Mouse (Mus musculus) heart, postnatal 10 days (tissue): ENCODE measurements around the gene Dhh. TPM values are rescaled to one million over a fixed set of nuclear protein-coding genes. Genes with fewer than 3 reads are reported as not detected.

Experiments
- DNase-seq, 2 experiments: peaks; one replicate each; pipeline ENCODE4 v3.0.0; 2021
- intact Hi-C: fragments of 180-260 bp; cut with DNase I; formaldehyde crosslinking; loops from one replicate; pipeline ENCODE4 v1.15.1; 2025
- total RNA-seq, 2 experiments: library from RNA; stranded (reverse); gene quantifications; 2 replicates each; pipeline ENCODE4 v1.2.3; 2021

Dhh gene
- total RNA-seq, 2 experiments from 2014 or later = 2.8 to 3.8 TPM

DNA sequence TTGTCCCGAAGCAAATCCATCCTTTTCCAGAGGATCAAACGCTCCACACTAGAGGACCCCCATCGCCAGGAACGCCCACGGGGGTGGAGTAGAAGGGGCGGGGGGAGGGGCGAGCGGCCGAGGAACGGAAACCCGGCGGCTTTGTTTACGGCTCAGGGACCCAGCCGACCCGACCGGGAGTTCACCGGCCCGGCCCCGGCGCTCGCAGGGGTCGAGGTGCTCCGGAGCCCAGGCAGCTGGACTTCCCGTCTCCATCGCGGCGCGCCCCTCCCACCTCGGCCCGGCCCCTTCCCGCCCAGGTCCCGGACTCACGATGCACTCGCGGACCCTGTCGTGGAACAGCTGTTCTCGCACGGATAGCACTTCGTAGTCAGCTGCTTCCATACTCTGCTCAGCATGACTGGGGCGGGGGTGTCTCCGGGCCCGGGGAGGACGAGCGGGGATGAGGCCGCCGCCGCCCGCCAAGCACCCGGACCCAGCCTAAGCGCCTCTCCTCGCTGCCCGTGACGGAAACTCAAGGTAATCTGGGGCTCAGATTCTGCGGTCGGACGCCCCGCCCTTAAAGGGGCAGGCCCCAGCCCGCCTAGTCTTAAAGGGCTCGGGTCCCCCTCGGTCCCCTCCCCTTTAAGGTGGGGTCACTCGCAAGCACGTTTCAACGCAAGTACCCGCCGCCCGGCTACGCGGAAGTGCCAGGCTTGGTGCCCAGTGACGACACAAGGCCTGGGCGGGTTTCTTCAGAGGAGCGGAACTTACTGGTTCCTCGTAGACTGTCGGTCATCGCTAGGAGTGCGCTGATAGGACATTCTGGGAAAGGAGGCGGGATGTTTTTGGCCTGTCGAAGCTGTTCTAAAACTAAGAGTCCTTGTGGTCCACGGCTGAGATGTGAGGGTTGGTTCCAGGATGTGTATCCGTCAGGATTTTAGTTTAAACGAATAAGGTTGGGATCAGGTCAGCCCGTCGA is 19.5 kb upstream of the Dhh start, which contains the start of gene Lmbr1l:
Gene Lmbr1l, minus strand, starts transcription at position 694 of the 961 bp plus-strand sequence.
- intact Hi-C loops = loop anchor here (2.0 to 5.0 kb wide), 2 partner anchors 21 to 36 kb away; no protein-coding TSS in a partner anchor
- DNase-seq = peak; percentile 100

DNA sequence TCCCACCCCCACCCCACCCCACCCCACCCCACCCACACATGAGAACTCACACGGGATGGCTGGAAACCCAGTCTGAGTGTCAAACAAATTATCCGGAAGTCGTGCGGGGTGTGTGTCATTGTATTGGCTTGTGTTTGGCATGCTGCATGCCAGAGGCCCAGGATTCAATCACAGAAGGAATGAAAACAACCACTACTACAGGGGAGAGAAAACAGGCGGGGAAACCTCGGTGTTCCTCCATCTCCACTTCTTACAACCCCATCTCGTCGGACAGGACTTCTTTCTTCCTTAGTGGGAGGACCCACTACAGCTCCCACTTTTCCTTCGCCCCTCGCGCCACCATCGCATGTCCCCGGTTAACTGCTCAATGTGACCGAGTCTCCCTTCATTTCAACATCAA is 18.8 kb upstream of the Dhh start:
- peak; percentile 38 to 60 for DNase-seq
- intact Hi-C loops = loop anchor here (2.0 to 5.0 kb wide), 2 partner anchors 20 to 35 kb away; no protein-coding TSS in a partner anchor

DNA sequence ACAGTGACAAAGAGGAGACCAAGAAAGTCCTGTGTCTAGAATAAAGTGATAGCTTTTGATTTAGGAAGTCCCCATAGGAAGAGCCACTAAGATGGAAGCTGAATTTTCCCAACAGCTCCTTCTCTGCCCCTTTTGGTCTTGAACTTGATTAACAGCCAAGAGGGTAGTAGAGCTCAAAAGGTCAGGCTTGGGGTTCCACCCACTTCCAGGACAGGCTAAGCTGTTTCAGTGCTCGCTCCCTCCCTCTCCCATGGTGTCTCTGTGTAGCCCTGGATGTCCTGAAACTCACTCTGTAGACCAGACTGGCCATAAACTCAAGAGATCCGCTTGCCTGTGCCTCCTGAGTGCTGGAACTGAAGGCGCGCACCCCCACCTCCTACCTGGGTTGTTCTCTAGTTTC is 17.7 kb upstream of the Dhh start:
- intact Hi-C loops = loop anchor here (2.0 to 5.0 kb wide), 2 partner anchors 19 to 34 kb away; no protein-coding TSS in a partner anchor
- DNase-seq = no peak

DNA sequence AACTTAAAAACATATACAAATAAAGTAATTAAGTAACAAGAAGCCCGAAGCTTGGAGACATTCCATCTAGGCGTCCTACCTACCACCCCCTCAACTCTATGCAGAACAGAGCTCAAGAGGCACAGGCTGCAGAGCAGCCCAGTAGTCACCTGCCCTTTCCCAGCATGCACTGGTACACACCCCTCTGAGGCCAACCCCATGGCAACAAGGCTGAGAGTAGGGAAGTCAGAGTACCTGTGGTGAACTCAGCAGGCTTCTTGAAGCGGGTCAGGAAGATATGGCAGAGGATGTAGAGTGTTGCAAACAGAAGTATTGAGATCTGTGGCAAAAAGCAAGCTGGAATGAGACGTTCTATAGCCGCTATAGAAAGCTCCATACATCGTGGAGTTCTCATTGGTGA is 16.6 kb upstream of the Dhh start:
- no peak for DNase-seq
- intact Hi-C loops = loop anchor here (5.0 kb wide), 1 partner anchor 33 kb away; no protein-coding TSS in a partner anchor

DNA sequence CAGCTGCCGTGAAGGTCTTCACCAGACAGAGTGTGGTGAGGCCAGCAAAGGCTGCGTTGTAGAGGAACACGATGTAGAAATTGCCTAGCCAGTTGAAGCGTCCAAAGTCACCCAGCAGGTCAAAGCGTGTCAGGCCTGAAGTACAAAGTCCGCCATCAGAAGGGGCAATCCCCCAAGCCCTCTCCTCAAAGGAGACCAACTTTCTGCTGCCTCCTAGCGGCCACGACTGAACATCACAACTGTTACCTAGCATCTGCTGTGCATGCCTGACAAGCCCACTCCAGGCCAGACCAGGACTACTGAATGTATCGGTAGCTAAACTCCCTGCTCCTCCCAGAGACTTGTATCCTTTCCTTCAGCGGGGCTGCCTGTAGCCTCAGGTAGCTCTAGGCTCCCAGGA is 6.4 kb upstream of the Dhh start:
- intact Hi-C loops = no loop called here
- DNase-seq = peak; percentile 25 to 56

DNA sequence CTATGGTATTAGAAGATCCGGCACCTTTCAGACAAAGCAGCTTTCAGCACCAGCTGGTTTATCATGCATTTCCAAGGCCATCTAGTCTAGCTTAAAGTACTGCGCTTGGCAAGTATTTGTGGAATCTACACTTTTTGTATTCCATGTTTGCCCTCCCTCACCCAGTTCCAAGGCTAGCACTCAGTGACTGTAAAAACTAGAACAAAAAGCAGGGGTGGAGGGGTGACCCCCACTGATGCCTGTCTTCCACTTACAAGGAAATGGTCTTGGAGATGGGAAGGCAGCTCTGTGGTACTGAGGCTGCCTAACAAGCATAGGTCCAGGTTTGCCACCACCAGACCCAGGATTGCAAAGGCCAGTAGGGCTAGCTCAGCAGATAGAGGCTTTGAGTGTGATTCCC is 4.3 kb upstream of the Dhh start:
- intact Hi-C loops = no loop called here
- no peak for DNase-seq

DNA sequence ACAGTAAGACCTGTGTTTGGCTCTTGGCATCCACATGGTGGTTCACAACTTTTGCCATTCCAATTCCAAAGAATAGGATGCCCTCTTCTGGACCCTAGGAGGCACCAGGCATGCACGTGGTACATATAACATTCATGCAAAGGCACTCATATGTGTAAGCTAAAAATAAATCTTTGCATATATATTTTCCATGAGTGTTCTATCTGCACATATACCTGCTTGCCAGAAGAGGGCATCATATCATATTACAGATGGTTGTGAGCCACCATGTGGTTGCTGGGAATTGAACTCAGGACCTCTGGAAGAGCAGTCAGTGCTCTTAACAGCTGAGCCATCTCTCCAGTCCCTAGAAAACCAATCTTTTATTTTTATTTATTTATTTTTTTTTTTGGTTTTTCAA is 3.2 kb upstream of the Dhh start:
- intact Hi-C loops = no loop called here
- DNase-seq = no peak

DNA sequence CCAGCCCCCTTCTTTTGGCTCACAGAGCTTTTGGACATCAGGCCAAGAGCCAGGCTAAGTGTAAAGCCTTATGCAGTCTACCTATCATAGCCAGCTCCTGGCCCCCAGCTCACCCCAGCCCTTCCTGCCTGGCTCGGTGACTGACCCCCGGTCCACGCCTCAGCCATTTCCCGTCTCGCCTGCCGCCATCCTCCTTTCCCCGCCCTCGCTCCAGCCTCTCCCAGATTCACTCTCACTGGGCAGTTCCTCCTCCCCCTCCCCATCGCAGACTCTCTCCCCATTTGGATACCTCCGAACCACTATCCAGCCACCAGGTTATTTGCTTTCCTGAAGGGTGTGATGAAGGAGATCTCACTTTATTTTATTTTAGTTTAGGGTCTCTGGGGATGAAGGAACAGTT is 845 bp downstream of the Dhh start:
- peak; percentile 39 to 55 for DNase-seq
- intact Hi-C loops = loop anchor here (2.0 kb wide), 1 partner anchor 19 kb away; no protein-coding TSS in a partner anchor

DNA sequence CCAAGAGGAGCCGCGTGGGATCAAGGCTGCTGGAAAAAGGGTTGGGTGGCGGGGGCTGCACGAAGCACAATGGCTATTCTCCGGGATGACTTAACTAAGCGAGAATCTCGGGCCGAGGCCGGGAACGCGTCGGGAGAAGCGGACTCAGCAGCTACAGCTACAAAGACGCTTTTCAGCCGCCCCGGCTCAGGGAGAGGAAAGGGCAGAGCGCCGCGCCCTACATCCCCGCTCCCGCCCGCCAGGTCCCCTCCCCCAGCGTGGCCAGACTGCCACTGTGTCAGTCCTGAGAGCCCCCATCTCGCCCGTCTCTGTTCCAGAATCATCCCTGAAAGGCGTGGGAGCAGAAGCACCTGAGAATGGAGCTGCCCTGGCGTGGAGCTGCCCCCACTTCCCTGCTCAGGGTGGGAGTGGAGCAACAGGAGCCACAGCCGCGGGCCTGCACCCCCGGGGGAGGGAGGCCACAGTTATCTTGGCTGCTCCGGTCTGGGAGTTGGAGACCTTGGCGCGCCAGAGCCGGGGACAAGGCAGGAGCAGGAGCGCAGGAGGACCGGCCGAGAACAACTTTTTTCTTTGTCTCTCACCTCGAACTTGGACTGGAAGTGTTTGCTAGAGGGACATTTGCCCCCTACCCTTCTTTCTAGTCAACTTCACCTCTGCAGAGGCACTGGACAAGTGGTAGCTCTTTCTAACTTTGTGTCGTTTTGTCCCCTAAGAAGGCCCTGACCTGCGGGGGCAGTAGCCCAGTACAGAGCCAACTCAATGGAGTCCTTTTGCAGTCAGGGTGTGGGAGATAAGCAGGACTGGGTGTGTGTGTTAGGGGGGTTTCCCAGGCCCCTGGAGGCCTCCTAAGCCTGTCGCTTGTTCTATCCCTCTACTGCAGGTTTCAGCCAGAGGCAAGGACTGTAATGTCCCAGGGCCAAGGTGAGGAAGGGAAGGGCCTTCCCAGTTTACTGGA is 2.4 kb downstream of the Dhh start:
- DNase-seq = peak; percentile 52 to 63
- intact Hi-C loops = loop anchor here (2.0 kb wide), 1 partner anchor 21 kb away; no protein-coding TSS in a partner anchor

DNA sequence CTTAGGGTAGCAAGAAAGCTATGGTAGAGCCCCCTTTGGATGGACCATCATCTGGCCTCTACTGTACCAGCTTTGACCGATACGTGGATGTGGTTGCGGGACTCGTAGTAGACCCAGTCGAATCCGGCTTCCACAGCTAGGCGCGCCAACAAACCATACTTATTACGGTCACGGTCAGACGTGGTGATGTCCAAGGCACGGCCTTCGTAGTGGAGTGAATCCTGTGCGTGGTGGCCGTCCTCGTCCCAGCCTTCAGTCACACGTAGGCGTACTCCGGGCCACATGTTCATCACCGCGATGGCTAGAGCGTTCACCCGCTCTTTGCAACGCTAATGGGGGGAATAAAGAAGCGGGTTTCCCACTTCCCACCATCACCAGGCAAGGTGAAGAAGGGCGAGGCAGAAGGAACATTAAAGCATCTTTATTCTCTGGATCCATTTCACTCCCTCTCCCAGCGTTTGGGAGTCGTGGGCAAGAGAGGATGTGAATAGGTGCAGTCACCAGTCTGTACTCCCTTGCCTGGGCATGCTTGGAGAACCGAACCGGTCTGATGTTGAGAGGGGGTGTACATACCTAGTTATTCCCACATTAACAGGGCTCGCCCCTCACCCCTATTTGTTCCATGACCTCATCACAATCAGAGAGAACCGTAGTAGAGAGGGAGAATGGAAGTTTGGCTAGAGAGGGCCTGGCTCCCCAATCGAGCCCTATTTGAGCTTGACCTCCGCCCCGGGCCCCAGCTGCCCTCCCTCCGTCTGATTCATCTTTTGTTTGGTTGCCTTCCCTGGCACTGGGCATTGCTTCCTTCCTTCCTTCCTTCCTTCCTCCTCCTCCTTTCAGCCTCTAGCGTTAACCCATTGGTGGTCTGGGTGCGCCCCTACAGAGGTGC is 3.4 kb downstream of the Dhh start:
- peak in 1 of 2 experiments; percentile 38 for DNase-seq
- intact Hi-C loops = no loop called here

DNA sequence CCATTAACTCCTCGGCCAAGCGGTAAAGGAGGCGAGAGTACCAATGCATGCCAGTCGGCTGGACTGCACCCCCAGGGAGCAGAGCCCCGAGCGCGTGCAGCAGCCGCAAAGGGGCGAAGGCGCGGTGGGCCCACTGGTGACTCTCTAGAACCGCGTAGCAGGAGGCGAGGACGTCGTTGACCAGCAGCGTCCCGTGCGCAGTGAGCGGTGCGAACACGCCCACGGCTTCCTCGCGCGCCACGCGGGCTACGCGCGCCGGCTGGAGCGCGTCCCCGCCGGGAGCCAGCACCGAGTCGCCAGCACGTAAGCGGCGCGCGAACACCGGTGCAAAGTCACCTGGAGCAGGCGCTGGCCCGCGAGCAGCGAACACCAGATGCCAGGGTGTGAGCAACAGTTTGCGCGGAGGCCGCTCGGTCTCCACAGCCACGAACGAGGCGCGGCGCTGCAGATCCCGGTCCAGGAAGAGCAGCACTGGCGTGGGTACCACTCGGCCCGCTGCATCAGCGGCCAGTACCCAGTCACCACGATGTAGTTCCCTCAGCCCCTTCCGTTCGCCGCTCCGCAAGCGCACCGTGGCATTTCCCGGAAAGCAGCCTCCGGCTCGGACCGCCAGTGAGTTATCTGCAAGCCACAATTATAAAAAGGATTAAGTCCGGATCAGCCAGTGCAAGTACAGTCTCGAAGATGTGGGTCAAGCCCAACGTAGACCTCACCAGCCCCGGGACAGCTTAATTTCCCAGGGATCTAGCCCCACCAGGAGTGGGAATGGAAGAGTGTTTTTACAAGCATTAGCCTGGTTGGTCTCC is 4.2 kb downstream of the Dhh start, which contains the start of gene Rhebl1:
Gene Rhebl1, minus strand, starts transcription at position 601 of the 806 bp plus-strand sequence.
- intact Hi-C loops = no loop called here
- peak; percentile 42 to 59 for DNase-seq

DNA sequence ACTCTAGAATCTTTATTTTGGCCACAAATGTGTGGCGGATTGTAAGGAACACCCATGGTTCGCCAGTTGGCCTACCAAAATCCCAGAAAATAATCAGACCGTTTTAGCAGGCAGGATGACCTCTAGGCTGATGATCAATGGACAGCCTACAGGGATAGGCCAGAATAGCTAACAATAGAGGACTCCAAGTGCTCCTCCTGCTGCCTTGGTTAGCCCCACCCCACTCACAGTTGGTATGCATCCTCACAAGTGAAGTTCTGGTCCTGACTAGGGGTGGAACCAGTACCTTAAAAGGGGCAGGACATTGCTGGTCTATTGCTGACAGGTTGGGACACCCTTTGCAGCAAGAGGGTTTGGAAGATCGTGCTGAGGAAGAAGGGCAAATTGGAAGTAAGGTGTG is 5.3 kb downstream of the Dhh start:
- intact Hi-C loops = no loop called here
- no peak for DNase-seq

DNA sequence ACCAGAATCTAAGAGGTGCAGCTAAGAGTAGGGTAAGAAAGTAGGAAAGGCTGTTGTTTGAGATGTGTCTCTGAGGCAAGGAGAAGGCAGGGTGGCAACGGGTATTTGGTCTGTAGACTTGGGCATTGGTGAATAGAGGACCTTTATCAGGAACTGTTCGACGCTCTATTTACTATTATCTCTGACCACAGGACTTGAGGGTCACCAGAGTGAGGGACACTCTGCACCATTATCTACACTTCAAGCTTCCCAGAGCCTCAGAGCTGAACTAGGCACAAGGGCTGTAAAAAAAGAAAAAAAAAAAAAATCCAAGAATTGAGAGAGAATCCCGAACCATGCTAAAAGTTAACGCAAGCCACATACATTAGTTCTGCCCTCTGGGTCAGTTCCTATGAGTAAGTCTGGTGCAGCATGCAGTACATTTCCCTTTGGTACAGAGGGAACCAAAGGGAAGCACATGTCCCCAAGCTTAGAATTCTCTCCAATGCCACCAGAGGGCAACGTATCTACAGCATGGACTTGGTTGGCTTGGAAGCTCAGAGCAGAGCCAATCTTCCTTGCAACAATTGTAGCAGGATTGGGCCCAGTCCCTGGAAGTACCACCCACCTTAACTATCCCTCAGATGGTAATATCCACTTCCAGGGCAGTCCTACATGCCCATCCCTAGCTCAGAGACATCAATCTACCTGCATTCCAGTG is 6.3 kb downstream of the Dhh start:
- peak; percentile 80 to 84 for DNase-seq

DNA sequence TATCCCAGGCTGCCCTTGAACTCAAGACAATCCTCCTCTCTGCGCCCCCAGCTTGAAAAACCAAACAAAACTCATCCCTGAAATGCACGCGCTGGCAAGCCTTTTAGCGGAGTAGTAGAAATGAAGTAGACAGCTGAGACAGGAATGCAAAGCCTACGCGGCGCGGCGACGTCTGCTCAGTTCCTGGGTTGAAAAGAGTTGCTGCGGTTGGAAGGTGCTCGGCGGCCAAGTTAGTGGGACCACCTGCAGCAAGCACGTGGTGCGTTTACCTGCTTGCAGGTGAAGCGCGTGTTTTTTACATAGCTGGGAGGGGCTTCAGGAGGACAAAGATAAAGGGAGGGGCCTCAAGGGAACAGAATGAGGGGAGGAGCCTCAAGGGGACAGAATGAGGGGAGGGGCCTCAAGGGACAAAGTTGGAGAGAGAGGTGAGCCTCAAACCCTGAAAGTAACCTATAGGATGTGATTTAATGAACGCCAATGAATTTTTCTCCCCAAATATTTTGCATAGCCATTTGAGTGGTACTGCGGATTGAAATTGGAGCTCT is 7.1 kb downstream of the Dhh start:
- intact Hi-C loops = no loop called here
- no peak for DNase-seq

More for the DNA sequence above, 6.3 kb downstream of the Dhh start:
- intact Hi-C loops = loop anchor here (1.0 kb wide), 2 partner anchors 36 to 102 kb away; no protein-coding TSS in a partner anchor

DNA sequence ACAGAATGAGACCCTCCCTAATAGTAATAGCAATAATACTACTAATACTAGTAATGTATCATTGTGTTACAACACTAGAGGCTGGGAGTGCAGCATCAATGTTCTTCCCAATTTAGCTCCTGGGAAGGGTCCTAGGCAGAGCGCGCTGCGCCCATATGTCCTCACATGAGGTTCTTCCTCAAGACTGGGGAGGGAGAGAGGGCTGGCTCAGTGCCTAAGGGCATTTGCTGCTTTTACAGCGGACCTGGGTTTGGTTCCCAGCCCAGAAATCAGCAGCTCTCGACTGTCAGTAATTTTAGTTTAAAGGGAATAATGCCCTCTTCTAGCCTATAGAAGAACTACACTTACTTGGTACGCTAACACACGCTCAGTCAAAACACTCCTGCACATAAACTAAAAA is 10.8 kb downstream of the Dhh start:
- intact Hi-C loops = no loop called here
- DNase-seq = no peak

DNA sequence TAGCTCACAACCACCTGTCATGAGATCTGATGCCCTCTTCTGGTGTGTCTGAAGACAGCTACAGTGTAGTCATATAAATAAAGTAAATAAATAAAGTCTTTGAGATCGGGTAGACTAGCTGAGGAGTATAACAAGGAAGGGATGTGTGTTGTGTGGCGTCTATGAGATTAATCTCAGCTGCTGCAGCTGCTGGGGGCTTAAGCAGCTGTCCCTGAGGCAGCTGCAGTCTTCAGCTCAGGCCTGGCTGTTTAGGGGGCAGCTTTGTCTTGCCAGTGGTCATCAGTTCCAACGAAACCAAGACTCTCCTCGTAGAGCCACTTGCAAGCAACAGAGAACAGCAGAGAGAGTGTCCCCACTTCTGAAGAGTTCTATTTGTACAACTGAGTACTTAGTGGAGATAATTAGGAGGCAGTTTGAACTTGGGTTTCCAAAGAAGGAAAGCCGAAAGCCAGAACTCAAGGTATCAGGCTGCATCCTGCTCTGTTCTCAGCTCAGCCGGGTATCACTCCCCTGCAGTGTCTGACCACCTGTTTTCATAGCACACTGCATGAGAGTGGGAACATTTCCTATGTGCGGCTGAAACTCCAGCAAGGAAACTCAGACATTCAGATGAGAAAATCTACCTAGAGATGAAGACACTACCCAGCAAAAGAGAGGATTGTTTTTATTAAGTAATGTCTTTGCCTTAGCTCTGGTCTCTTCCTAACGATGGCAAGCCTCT is 11.5 kb downstream of the Dhh start:
- intact Hi-C loops = no loop called here
- DNase-seq = no peak

DNA sequence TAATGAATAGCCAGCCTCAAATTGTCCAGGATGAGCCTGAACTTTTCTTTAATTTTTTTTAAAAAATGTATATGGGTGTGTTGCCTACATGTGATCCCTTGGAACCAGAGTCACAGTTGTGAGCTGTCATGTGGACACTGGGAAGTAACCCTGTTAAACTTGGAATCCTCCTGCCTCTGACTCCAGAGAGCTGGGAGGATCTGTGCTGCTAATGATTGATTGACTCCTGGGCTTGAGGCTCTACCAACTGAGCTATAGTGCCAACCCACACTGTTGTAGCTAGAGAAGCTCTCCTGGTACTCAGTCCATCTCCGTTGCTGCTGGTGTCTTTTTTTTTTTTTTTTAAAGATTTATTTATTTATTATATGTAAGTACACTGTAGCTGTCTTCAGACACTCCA is 14.2 kb downstream of the Dhh start:
- DNase-seq = no peak
- intact Hi-C loops = loop anchor here (5.0 kb wide), 1 partner anchor 33 kb away; the partner anchor contains the start of gene Lmbr1l
